Mouse (Mus musculus) limb, embryonic 12.5 days (tissue): ENCODE results near the gene Nptxr. TPM values are rescaled to one million over a fixed set of nuclear protein-coding genes. Genes with fewer than 3 reads are reported as not detected.
A peak's percentile ranks its signal among the peaks of the same experiment; 100 is the strongest.

Experiments used
- ATAC-seq: fragments of 200-750 bp; cut with Nextera tagmentation; 2 replicates; pipeline ENCODE4 v1.8.0; 2017; ENCODE audit warnings: low read depth, moderate TSS enrichment; ENCODE audit not compliant: insufficient number of reproducible peaks, insufficient read depth, low FRiP score, low TSS enrichment
- H3K27ac ChIP-seq: fragments of 300-500 bp; sonication (generic); 2 replicates; pipeline ENCODE4 v1.5.1; 2016; ENCODE audit warnings: mild to moderate bottlenecking, moderate library complexity
- H3K27me3 ChIP-seq: fragments of 300-500 bp; sonication (generic); 2 replicates; pipeline ENCODE4 v1.6.1; 2016; ENCODE audit warnings: mild to moderate bottlenecking, moderate library complexity
- H3K36me3 ChIP-seq: fragments of 300-500 bp; sonication (generic); 2 replicates; pipeline ENCODE4 v1.6.1; 2016; ENCODE audit warnings: mild to moderate bottlenecking, moderate library complexity
- H3K4me1 ChIP-seq: fragments of 300-500 bp; sonication (generic); replicated peaks from 2 replicates; pipeline ENCODE4 v1.6.1; 2016
- H3K4me2 ChIP-seq: fragments of 300-500 bp; sonication (generic); 2 replicates; pipeline ENCODE4 v1.6.1; 2016; ENCODE audit warnings: mild to moderate bottlenecking, moderate library complexity
- H3K4me3 ChIP-seq: fragments of 300-500 bp; sonication (generic); replicated peaks from 2 replicates; pipeline ENCODE4 v1.5.1; 2016; ENCODE audit warnings: mild to moderate bottlenecking
- H3K9ac ChIP-seq: fragments of 300-500 bp; sonication (generic); replicated peaks from 2 replicates; pipeline ENCODE4 v1.6.1; 2016; ENCODE audit warnings: mild to moderate bottlenecking, moderate library complexity
- H3K9me3 ChIP-seq: fragments of 300-500 bp; sonication (generic); 2 replicates; pipeline ENCODE4 v1.6.1; 2016; ENCODE audit warnings: mild to moderate bottlenecking, moderate library complexity
- WGBS: fragments of 180-500 bp; shearing (Covaris S2); methylation state at CpG from one replicate; pipeline ENCODE4 v1.1.7; 2016; 5-methylcytosine and 5-hydroxymethylcytosine counted together
- polyA plus RNA-seq: library from polyadenylated mRNA; unstranded; fragments of >200 nt; fragmentation: Nextera tagmentation; extraction: Ambion mirVana; gene quantifications from 2 replicates; pipeline ENCODE4 v1.2.1, GENCODE M21; 2016

Nptxr gene
- polyA plus RNA-seq, 1 experiment from 2014 or later = 2.0 TPM

GRCm38 (mm10) chr15:79764539-79765267 lies 39.9 kb downstream of the Nptxr start:
- Histone ChIP-seq H3K4me3 (no peak overlapping the region), H3K27me3 (no peaks in the 10 kb centered on the region), H3K4me1 (no peaks in the 10 kb centered on the region), H3K9me3 (no peaks in the 10 kb centered on the region), H3K4me2 (no peak overlapping the region), H3K9ac (no peak overlapping the region; the same call in 1 of the 2 replicates), H3K36me3 (peaks cover 55% of the 10 kb centered on the region), H3K27ac (no peak overlapping the region)
- no peak for ATAC-seq
- 80% methylated on average over 11 of the region's 11 CpGs for WGBS

DNA sequence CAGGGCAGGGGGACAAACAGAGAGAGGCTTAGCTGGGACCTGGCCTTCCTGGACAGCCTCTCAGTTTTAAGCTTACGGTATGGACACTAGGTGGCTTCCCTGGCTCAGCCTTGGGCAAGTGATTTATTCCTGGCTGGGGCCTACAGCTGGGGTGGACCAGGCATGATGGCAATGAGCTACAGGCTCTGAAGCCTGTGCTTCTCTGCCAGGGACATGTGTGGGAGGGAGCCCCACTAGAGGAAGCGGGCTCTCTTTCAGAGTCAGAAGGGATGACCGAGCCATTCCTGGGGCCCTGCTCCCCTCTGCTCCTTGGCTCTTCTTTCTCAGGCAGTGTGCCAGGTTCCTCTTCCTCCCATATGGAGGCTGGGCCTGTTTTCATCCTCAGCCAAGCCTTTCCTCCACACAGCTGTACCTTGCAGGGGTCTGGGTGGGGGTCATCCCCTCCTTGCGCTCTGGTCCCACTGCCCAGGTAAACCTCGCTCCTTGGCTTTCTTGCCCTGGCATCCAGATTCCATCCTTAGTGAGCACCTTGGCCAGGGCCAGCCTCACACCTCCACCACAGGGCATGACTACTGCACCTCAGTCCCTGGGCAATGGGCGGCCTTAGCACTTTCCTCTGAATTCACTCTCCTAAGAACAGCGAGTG lies 40.8 kb downstream of the Nptxr start:
- Histone ChIP-seq H3K27me3 (no peaks in the 10 kb centered on the region), H3K9me3 (no peaks in the 10 kb centered on the region), H3K4me3 (no peak overlapping the region), H3K27ac (no peak overlapping the region), H3K4me2 (no peak overlapping the region), H3K4me1 (no peaks in the 10 kb centered on the region), H3K36me3 (peaks cover 55% of the 10 kb centered on the region), H3K9ac (no peak overlapping the region)
- 91% methylated on average over 7 of the region's 7 CpGs for WGBS
- no peak for ATAC-seq

DNA sequence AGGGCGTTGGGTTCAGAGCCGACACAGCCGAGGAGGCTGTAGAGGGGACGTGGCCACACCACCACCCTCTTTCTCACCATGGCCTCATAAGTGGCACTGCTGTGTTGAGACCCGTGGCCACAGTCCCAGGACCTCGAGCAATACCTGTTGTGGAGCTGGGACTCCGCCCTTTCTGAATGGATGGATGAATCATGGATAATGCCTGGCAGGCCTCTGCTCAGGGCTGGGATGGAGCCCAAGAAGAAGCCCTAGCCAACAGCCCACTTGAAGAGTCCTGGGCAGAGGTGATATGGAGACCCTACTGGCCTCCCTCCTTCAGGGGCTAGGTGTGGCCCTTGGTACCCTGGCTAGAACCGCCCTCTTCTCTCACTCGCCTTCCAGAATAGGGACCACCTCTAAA lies 41.6 kb downstream of the Nptxr start:
- no peak overlapping the region for H3K4me3 ChIP-seq
- H3K27me3 ChIP-seq = no peaks in the 10 kb centered on the region
- peaks cover 55% of the 10 kb centered on the region for H3K36me3 ChIP-seq
- H3K9me3 ChIP-seq = no peaks in the 10 kb centered on the region
- no peak overlapping the region for H3K9ac ChIP-seq
- no peak for ATAC-seq
- 87% methylated on average over 9 of the region's 9 CpGs for WGBS
- H3K27ac ChIP-seq = no peak overlapping the region
- H3K4me1 ChIP-seq = no peaks in the 10 kb centered on the region
- no peak overlapping the region for H3K4me2 ChIP-seq

DNA sequence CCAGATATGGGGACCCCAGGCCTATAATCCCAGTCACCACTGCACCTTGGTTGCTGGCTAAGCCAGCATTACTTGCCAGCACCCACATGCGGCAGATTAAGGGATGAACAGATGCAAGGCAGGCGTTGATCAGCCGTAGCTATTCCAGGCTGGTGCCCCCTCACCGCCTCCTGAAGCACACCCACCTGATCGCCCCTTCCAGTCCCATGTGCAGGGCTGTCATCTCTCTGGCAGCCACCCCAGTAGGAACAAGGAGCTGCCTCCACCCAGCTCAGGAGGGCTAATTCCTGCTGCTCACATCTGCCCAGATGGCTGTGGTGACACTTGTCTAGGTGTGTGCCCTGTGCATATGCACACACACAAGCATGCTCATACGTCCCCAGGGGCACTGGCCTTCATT lies 43.6 kb downstream of the Nptxr start:
- 86% methylated on average over 6 of the region's 6 CpGs for WGBS
- H3K36me3 ChIP-seq = peaks cover 53% of the 10 kb centered on the region
- H3K27ac ChIP-seq = no peak overlapping the region
- no peak overlapping the region for H3K9ac ChIP-seq
- H3K4me2 ChIP-seq = no peak overlapping the region
- no peaks in the 10 kb centered on the region for H3K27me3 ChIP-seq
- no peak overlapping the region for H3K4me3 ChIP-seq
- no peaks in the 10 kb centered on the region for H3K9me3 ChIP-seq
- no peaks in the 10 kb centered on the region for H3K4me1 ChIP-seq
- no peak for ATAC-seq

DNA sequence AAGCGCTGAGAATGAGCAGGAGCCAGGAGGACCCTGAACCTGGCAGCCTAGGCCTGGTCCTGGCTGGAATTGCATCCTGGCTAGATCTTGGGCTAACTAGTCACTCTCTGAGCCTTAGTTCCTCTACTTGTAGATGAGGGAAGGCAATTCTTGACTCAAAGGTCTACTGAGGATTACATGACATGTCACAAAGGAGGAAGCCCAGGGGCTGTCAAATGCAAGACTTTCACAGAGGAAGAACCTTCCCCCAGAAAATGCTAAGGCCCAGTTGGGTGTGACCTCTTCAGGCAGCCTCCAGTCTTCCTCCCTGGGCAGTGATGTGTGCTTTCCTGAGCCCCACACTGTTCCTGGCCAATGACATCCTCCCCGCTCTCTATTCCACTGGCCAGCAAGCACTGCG lies 47.4 kb downstream of the Nptxr start:
- Histone ChIP-seq H3K27ac (no peak overlapping the region), H3K27me3 (no peaks in the 10 kb centered on the region), H3K36me3 (peaks cover 15% of the 10 kb centered on the region), H3K9ac (no peak overlapping the region), H3K4me3 (no peak overlapping the region), H3K4me1 (0 out of 2 replicates have a peak, but pooled peaks cover 4% of the 10 kb centered on the region), H3K4me2 (no peak overlapping the region), H3K9me3 (no peaks in the 10 kb centered on the region)
- no peak for ATAC-seq
- 96% methylated on average over 3 of the region's 3 CpGs for WGBS

DNA sequence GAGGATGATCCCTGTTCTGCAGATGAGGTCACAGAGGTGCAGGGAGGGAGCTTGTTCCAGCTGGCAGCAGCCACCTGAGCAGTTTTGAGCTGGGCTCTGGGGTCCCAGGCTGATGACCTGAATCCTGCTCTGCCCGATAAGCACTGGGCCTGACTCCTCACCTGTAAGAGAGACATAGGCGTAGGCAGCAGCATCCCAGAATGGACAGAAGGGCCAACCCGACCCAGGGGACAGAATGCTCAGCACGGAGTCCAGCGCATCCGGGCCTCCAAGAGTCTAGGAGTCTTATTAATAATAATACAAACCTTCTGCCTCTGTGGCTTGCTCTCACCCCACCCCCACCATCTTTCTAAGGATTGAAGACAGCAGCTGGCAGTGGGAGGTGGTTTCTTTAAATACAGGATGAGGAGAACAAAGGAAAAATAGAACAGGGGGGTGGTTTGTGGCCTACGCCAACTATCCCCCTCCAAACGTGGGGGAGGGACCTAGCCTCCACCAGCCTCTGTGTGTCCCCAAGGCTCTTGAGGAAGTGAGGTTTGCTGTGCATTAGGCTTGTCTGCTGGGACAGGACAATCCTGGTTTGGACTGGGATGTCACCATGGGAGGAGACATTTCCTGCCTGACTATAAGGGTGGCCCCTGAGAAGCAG lies 48.5 kb downstream of the Nptxr start:
- Histone ChIP-seq H3K27ac (peak overlapping the region; percentile 8; the same call in 1 of the 2 replicates), H3K4me3 (no peak overlapping the region), H3K27me3 (no peaks in the 10 kb centered on the region), H3K4me1 (0 out of 2 replicates have a peak, but pooled peaks cover 4% of the 10 kb centered on the region), H3K4me2 (no peak overlapping the region), H3K36me3 (peaks cover 6% of the 10 kb centered on the region; the same call in 1 of the 2 replicates), H3K9me3 (no peaks in the 10 kb centered on the region), H3K9ac (no peak overlapping the region)
- 76% methylated on average over 8 of the region's 8 CpGs for WGBS
- ATAC-seq = no peak

- WGBS = 87% methylated on average over 4 of the region's 4 CpGs
- Histone ChIP-seq H3K27me3 (no peaks in the 10 kb centered on the region), H3K9ac (no peak overlapping the region)
Measured at GRCm38 (mm10) chr15:79755176-79755575, 49.4 kb downstream of the Nptxr start.

GRCm38 (mm10) chr15:79753873-79754272 lies 50.7 kb downstream of the Nptxr start:
- Histone ChIP-seq H3K9ac (0 out of 2 replicates have a peak overlapping the region, but pooled peaks have one; percentile 18), H3K9me3 (no peaks in the 10 kb centered on the region), H3K27me3 (no peaks in the 10 kb centered on the region), H3K4me1 (0 out of 2 replicates have a peak, but pooled peaks cover 4% of the 10 kb centered on the region), H3K36me3 (no peaks in the 10 kb centered on the region), H3K27ac (no peak overlapping the region), H3K4me2 (no peak overlapping the region), H3K4me3 (no peak overlapping the region)
- 50% methylated on average over 4 of the region's 4 CpGs for WGBS
- no peak for ATAC-seq

More at GRCm38 (mm10) chr15:79755176-79755575, 49.4 kb downstream of the Nptxr start:
- no peak overlapping the region for H3K4me2 ChIP-seq
- no peaks in the 10 kb centered on the region for H3K9me3 ChIP-seq
- H3K36me3 ChIP-seq = no peaks in the 10 kb centered on the region
- ATAC-seq = no peak
- no peak overlapping the region for H3K27ac ChIP-seq
- no peak overlapping the region for H3K4me3 ChIP-seq
- H3K4me1 ChIP-seq = 0 out of 2 replicates have a peak, but pooled peaks cover 4% of the 10 kb centered on the region

- Histone ChIP-seq H3K27me3 (no peaks in the 10 kb centered on the region), H3K36me3 (no peaks in the 10 kb centered on the region), H3K4me1 (0 out of 2 replicates have a peak, but pooled peaks cover 4% of the 10 kb centered on the region), H3K9me3 (no peaks in the 10 kb centered on the region), H3K4me3 (no peak overlapping the region), H3K4me2 (no peak overlapping the region), H3K9ac (0 out of 2 replicates have a peak overlapping the region, but pooled peaks have one; percentile 18), H3K27ac (no peak overlapping the region)
- ATAC-seq = no peak; the same call in 1 of the 2 replicates
- 80% methylated on average over 3 of the region's 3 CpGs for WGBS
Measured at GRCm38 (mm10) chr15:79753420-79753752, 51.2 kb downstream of the Nptxr start.

DNA sequence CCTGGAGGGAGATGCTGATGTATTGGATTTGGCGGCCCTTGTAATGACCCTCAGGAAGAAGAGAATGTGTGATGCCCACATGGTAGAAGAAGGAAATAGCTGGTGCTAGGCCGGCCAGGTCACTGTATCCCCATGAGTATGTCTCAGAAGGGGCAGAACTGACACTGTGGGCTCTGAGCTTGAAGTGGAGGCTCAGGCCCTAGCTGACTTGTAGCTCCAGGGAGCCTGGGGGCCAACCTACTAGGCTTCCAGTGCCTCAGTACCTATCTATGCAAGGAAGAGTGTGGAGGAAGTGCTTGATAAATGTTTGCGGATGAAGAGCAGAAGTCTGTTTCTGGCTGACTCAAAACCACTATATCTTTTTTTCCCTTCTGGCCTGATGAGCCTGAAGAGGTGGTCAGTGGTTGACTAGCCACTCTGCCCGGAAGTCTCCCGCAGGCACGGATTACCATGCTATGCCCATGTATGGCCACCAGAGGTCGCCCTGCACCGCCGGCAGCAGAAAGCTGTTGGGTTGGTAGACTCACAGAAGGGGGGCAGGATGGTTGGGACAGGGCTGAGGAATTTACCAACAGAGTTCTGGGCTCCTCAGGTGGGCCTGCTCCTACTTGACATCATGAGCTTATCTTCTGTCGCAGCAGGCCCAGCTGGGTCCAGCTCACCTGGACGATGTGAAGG lies 51.7 kb downstream of the Nptxr start:
- 0 out of 2 replicates have a peak, but pooled peaks cover 4% of the 10 kb centered on the region for H3K4me1 ChIP-seq
- H3K27me3 ChIP-seq = no peaks in the 10 kb centered on the region
- H3K9ac ChIP-seq = 0 out of 2 replicates have a peak overlapping the region, but pooled peaks have one; percentile 8
- no peak for ATAC-seq
- H3K27ac ChIP-seq = no peak overlapping the region
- no peaks in the 10 kb centered on the region for H3K36me3 ChIP-seq
- no peak overlapping the region for H3K4me3 ChIP-seq
- H3K4me2 ChIP-seq = no peak overlapping the region
- 23% methylated on average over 11 of the region's 11 CpGs for WGBS
- no peaks in the 10 kb centered on the region for H3K9me3 ChIP-seq

DNA sequence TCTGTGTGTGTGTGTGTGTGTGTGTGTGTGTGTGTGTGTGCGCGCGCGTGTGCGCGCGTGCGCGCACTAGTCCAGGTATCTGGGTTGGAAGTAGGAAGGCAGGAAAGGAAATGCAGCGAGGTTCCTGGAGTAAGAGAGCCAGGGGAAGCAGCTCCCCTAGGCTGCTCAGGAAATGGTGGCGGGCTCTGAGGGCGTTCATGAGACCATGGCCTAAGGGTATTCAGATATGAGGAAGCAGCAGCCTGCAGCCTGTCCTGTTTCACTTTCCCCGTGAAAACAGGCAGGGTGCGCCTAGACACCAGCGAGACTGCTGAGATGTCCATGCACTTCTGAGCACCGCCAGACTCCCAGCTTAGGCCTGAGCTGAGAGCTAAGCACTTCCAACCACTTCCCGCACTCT lies 52.8 kb downstream of the Nptxr start:
- H3K4me2 ChIP-seq = no peak overlapping the region
- no peak overlapping the region for H3K27ac ChIP-seq
- no peak overlapping the region for H3K9ac ChIP-seq
- 79% methylated on average over 17 of the region's 17 CpGs for WGBS
- no peaks in the 10 kb centered on the region for H3K9me3 ChIP-seq
- H3K36me3 ChIP-seq = no peaks in the 10 kb centered on the region
- 0 out of 2 replicates have a peak, but pooled peaks cover 4% of the 10 kb centered on the region for H3K4me1 ChIP-seq
- no peak for ATAC-seq
- H3K4me3 ChIP-seq = no peak overlapping the region
- no peaks in the 10 kb centered on the region for H3K27me3 ChIP-seq
